Mouse (Mus musculus): ENCODE results near the gene Garem2.
A peak's percentile ranks its signal among the peaks of the same experiment; 100 is the strongest.

The Garem2 gene

DNA sequence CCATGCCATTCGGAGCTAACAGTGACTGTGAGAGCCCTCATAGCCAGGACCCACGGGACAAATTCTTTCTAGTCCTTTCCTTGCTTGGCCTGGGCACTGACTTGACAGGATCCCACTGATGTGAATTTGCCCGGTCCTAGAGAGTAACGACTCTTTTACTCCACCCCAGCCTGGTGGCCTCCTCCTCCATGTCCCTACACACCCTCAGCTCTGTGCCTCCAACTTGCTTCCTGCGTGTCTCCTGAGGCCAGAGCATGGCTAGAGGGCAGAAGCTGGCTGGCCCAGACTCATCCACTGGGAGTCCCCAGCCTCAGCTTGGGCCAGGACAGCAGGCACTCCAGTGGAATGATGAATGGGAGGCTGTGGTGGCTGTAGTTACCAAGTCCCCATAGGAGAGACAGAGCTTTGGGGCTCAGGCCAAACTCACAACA is 2.7 kb downstream of the Garem2 start:
- TF ChIP-seq GATA4 (IDR thresholded peaks at IDR 0.05; ENCODE audit: insufficient replicate concordance, low read length): no peak

DNA sequence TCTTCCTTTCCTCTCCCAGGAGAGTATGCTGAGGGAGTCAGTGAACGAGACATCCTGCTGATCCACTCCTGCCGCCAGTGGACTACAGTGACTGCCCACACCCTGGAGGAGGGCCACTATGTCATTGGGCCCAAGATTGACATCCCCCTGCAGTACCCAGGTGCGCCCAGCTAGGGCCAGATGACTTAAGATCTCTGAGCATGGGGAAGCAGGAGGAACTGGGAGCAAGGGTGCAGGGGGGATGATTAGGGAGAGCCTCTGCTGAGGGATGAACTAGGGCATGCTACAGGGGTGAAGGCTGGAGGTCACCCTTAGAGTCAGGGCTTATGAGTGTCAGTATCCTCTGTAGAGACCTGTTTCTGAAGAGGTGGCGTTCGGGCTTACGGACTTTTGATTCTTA is 3.3 kb downstream of the Garem2 start:
- TF ChIP-seq GATA4 (IDR thresholded peaks at IDR 0.05; ENCODE audit: insufficient replicate concordance, low read length): no peak

DNA sequence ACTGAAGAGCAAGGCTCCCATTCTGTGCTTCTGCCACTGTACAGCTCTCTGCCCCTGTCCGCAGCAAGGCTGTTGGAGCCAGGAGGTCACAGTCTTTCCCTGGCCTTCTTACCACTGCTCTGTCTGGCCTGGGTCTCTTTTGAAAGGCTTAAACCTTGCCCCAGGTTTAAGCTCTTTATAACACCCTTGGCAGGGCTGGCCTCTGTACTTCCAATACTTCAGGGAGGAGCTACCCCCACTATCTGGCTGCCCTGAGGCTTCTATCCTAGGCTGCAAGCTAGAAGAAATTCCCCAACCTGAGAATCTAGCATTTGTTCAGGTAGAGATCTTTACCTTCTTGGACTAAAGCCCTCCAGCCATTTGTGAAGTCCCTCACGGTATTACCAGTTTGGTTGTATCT is 4.9 kb downstream of the Garem2 start:
- no peak for TF ChIP-seq GATA4 (IDR thresholded peaks at IDR 0.05; ENCODE audit: insufficient replicate concordance, low read length)

DNA sequence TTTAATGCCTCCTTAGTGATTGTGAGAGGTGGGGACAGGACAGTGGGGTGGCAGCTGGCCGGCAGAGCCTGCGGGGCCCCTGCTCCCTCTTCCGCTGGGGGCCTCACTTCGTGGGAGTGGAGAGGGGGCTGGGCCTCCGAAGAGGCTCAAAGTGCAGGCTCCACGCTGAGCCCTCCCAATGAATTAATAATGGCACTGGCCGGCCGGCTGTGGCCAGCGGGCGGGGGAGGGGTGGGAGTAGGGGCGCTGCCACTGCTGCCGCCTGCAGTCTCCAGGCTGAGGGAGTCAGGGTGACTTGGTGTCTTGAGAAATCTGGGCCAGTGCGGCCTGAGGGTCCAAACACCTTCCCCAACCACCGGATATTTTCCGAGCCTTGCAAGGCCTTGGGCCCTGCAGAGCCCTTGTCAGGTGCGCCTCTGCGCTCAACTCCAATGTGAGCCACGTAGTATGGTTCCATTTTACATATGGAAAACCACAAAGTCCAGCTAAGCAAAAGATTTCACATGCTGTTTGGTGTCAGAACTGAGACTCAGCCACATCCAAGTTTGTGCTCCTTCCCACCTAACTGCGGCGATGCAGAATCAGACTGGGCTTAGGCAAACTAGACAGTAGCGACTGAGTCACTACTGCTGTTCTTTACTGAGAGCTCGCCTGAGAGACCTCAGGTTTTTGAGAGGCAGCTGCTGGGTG is 5.6 kb downstream of the Garem2 start:
- TF ChIP-seq GATA4 (IDR thresholded peaks at IDR 0.05; ENCODE audit: insufficient replicate concordance, low read length): no peak

DNA sequence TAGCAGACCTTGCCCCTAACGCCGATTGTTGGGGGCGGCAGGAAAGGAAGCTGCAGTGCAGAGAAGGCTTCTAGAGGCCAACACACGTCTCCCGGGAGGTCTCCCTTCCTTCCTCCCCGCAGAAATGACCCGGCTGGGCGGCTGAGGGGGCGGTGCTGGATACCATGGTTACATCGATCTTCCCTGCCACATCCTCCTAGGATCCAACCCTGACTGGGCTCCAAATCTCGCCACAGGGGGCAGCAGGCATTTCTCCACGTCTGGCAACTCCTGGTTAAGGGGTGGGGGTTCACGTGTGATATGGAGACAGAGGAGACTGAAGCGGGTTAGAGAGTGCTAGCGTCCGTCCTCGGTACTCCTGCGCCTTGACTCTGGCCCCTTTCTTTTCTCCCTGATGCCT is 6.2 kb downstream of the Garem2 start:
- no peak for TF ChIP-seq GATA4 (IDR thresholded peaks at IDR 0.05; ENCODE audit: insufficient replicate concordance, low read length)

DNA sequence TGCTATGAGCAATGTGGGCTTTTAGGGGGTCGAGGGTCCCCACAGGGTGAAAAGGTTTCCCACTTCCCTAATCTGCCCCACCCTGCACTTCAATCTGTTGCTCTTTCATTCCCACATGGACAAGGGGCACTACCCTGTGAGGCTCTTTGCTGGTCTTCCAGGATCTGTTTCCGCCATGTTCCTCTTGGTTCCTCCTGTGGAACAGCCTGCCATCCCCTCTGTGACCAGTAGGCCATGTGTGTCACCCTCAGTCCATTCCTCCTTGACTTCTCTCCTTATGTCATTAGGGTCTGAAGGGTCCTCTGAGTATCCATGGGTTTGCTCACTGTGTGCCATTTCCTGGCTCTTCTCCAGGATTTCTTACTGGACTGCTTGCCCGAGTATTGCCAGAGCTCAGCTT is 6.8 kb downstream of the Garem2 start:
- no peak for TF ChIP-seq GATA4 (IDR thresholded peaks at IDR 0.05; ENCODE audit: insufficient replicate concordance, low read length)

DNA sequence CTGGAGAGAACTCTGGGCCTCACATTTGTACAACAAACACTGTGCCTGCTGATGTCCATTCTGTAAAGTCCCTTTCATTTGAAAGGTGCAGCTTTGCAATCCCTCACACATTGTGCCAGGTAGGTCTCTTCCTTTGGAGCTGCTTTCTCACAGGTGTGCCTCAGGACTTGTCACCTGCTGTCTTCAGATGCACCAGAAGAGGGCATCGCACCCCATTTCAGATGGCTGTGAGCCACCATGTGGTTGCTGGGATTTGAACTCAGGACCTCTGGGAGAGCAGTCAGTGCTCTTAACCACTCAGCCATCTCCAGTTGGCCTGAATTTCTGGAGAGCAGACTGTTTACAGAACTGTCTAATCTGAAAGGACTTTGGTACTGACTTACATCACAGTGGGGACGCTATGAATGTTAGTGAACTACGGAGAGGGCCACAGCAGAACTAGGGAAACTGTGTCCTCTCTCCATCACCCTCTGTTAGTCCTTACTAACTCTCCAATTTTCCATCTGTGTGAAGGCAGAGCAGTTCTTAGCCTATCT is 7.6 kb downstream of the Garem2 start:
- peak; percentile 12; the same call in 1 of the 2 replicates for TF ChIP-seq GATA4 (IDR thresholded peaks at IDR 0.05; ENCODE audit: insufficient replicate concordance, low read length)

DNA sequence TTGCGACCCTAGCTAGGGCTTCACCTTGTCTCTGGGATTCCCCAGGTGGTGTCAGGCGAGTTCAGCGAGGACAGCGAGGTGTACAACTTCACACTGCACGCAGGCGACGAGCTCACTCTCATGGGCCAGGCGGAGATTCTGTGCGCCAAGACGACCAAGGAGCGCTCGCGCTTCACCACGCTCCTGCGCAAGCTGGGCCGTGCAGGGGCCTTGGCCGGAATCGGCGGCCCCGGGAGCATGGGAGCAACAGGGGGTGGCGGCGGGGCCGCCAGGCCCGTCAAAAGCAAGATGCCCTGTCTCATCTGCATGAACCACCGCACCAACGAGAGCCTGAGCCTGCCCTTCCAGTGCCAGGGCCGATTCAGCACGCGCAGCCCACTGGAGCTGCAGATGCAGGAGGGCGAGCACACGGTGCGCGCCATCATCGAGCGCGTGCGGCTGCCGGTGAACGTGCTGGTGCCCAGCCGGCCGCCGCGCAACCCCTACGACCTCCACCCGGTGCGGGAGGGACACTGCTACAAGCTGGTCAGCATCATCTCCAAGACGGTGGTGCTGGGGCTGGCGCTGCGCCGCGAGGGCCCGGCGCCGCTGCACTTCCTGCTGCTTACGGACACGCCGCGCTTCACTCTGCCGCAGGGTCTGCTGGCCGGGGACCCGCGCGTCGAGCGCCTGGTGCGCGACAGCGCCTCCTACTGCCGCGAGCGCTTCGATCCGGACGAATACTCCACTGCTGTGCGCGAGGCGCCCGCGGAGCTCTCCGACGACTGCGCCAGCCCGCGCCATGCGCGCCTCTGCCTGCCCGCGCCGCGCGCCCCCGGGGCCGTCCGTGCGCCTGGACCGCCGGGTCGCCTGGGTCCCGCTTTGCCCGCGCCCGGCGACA is 9.2 kb downstream of the Garem2 start:
- TF ChIP-seq GATA4 (IDR thresholded peaks at IDR 0.05; ENCODE audit: insufficient replicate concordance, low read length): no peak

DNA sequence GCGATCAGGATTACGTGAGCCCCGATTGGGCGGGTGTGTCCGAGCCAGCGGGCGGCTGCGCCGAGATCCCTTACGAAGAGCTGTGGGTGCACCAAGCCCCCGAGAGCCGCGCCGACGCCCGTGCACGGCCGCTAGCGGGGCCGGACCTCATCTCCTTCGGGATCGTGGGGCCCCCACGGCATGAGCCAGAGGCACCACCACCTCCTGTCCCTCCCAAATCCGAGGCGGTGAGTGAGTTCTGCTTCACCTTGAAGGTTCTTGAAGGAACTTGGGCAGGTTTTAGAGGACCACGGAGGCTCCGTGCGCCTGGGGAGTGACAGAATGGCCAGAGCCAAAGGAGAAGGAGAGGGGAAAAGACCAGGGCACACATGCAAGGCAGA is 9.8 kb downstream of the Garem2 start:
- TF ChIP-seq GATA4 (IDR thresholded peaks at IDR 0.05; ENCODE audit: insufficient replicate concordance, low read length): no peak

DNA sequence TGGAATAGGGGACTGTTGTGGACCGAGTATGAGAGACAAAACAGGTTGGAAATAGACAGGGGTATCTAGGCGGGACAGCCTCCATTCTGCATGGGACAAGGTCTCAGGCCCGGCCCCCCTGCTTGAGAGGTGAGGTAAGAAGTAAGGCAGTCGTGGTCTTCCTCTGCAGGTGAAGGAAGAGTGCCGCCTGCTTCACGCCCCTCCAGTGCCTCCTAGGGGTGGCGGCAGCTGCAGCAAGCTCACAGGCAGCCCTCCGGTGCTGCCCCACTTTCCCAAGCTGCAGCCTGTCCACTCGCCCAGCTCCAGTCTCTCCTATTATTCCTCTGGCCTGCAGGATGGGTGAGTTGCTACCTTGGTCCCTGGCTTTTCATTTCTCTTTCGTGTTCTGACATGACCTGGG is 10.8 kb downstream of the Garem2 start:
- no peak for TF ChIP-seq GATA4 (IDR thresholded peaks at IDR 0.05; ENCODE audit: insufficient replicate concordance, low read length)

DNA sequence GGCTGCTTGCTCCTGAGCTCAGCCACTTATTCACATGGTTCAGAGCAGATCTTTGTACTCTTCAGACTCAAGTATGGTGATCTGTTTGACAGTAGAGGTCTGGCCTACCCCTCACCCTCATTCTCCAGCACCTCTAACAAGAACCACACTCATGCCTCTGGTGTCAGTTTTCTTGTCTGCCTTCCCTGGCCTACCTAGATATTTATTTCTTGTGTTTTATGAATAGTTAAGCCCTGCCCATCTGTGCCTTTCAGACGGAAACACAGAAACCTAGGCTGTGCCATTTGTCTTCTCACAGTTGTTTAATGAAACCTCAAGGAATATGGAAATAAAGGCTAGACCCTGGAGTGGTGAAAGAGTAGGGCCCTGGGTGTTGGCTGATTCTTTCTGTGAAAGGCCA is 13.1 kb downstream of the Garem2 start:
- TF ChIP-seq GATA4 (IDR thresholded peaks at IDR 0.05; ENCODE audit: insufficient replicate concordance, low read length): no peak

DNA sequence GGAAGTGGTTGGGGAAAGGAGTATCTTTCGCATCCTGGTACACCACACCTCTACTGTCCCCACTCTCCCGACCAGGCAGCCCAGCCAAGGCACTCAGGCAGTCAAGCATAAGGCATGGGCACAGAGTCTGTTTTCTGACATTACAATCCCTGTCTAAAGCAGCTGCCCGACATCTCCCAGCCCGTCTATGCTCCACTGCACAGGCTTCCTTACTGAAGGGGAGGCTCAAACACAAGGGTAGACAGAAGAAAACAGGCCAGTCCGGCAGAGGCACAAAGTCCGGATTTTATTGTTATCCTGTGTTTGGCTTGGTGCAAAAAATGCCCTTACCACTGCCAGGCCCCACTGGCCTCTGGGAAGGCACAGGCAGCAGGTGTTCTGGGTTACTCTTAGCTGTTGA is 14.2 kb downstream of the Garem2 start:
- TF ChIP-seq GATA4 (IDR thresholded peaks at IDR 0.05; ENCODE audit: insufficient replicate concordance, low read length): no peak

DNA sequence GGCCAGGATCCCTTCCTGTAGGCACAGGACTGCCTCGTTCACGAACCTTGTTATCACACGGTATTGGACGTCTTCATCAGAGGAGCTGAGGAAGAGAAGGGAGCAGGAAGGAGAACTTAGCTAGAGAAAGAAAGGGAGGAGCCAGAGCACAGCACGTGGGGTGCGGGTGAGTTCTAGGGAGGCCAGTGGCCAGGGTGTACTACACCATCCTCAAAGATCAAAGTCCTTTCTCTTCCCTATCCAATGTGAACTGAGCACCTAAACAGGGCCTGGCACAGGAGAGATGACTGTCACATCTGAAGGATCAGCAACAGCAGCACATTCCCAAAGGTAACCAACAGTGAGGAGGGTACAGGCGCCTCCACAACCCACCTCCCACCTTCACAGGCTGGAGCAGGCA is 15.1 kb downstream of the Garem2 start:
- TF ChIP-seq GATA4 (IDR thresholded peaks at IDR 0.05; ENCODE audit: insufficient replicate concordance, low read length): no peak

DNA sequence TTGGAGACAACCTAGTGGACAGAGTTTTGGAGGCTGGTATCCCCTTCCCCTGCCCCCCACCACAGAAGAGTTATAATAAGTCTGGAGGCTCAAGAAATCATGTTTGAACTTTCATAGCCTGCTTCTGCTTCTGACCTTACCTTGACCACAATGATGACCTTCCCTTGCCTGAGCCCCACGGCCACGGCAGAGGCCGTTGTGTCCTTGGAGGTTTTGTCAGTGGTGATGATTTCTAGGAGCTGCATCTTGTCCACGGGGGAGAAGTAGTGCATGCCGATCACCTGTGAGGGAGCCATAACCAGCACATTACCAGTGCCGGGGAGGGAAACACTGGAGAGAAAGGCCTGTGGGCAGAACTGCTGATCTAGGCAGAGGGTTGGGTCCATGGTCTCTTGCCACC is 17.5 kb downstream of the Garem2 start:
- no peak for TF ChIP-seq GATA4 (IDR thresholded peaks at IDR 0.05; ENCODE audit: insufficient replicate concordance, low read length)

DNA sequence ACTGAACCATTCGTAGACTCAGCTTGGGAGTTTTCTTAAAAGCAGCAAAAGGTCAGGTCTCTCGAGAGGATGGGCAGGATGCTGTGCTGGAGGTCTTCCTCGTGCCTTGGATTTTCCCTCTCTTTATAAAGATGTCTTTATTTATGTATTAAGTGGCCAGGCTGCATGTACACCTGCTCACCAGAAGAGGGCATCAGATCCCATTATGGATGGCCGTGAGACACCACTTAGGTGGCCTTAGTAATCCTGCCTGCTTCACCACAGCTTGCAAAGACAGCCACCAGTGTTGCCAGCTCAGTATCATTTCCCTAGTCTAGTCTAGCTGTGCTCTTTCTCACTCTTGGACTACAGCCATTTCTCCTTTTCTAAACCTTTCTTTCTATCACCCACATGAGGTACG is 20.6 kb downstream of the Garem2 start:
- no peak for TF ChIP-seq GATA4 (IDR thresholded peaks at IDR 0.05; ENCODE audit: insufficient replicate concordance, low read length)

DNA sequence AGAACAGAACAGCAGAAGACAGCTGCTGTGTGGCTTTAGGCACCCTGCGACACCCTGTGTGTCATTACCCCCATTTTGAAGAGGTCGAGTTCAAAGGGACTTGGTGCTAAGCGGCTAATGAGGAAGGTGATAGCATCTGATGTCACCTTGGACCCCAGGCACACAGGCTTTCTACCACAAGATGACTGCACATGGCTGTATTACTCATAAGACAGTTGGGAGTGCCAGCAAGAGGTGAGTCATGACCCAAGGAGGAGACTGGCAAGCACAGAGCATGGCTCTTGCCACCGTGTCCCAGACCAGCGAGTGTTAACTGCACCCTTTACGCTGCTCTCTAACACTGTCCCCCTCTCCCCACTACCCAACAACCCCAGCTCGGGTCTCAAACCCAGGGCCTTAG is 21.8 kb downstream of the Garem2 start:
- no peak for TF ChIP-seq GATA4 (IDR thresholded peaks at IDR 0.05; ENCODE audit: insufficient replicate concordance, low read length)
